Mouse (Mus musculus) midbrain, embryonic 15.5 days (tissue): ENCODE data around the gene Mrpl2. TPM values are rescaled to one million over a fixed set of nuclear protein-coding genes. Genes with fewer than 3 reads are reported as not detected.
A peak's percentile ranks its signal among the peaks of the same experiment; 100 is the strongest.

ENCODE experiments used
- ATAC-seq: fragments of 200-750 bp; cut with Nextera tagmentation; replicated peaks from 2 replicates; pipeline ENCODE4 v1.8.0; 2017; ENCODE audit warnings: moderate TSS enrichment
- H3K27ac ChIP-seq: fragments of 300-500 bp; sonication (generic); 2 replicates; pipeline ENCODE4 v1.5.1; 2015; ENCODE audit warnings: mild to moderate bottlenecking, inconsistent platforms
- H3K27me3 ChIP-seq: fragments of 300-500 bp; sonication (generic); replicated peaks from 2 replicates; pipeline ENCODE4 v1.6.1; 2015; ENCODE audit warnings: inconsistent platforms
- H3K36me3 ChIP-seq: fragments of 300-500 bp; sonication (generic); replicated peaks from 2 replicates; pipeline ENCODE4 v1.6.1; 2015; ENCODE audit warnings: inconsistent platforms
- H3K4me1 ChIP-seq: fragments of 300-500 bp; sonication (generic); 2 replicates; pipeline ENCODE4 v1.6.1; 2015; ENCODE audit warnings: inconsistent platforms
- H3K4me2 ChIP-seq: fragments of 300-500 bp; sonication (generic); 2 replicates; pipeline ENCODE4 v1.6.1; 2015; ENCODE audit warnings: inconsistent platforms, mild to moderate bottlenecking, moderate library complexity
- H3K4me3 ChIP-seq: fragments of 300-500 bp; sonication (generic); 2 replicates; pipeline ENCODE4 v1.5.1; 2015; ENCODE audit warnings: mild to moderate bottlenecking, inconsistent platforms
- H3K9ac ChIP-seq: fragments of 300-500 bp; sonication (generic); 2 replicates; pipeline ENCODE4 v1.6.1; 2015; ENCODE audit warnings: mild to moderate bottlenecking, inconsistent platforms
- H3K9me3 ChIP-seq: fragments of 300-500 bp; sonication (generic); 2 replicates; pipeline ENCODE4 v1.6.1; 2016; ENCODE audit warnings: inconsistent platforms
- WGBS: fragments of 180-500 bp; shearing (Covaris S2); methylation state at CpG from one replicate; pipeline ENCODE4 v1.1.7; 2015; ENCODE audit warnings: mixed read lengths; 5-methylcytosine and 5-hydroxymethylcytosine counted together
- polyA plus RNA-seq: library from polyadenylated mRNA; unstranded; fragments of >200 nt; fragmentation: Nextera tagmentation; extraction: Ambion mirVana; gene quantifications from 2 replicates; pipeline ENCODE4 v1.2.1, GENCODE M21; 2015

Mrpl2 gene
- 60.6 and 74.5 TPM in 2 replicates for polyA plus RNA-seq

- Histone ChIP-seq H3K36me3 (peaks cover 13% of the 10 kb centered on the region), H3K4me1 (peaks cover 36% of the 10 kb centered on the region), H3K27me3 (no peaks in the 10 kb centered on the region), H3K27ac (peak within 1 kb of the TSS; percentile 90), H3K4me2 (peak within 1 kb of the TSS; percentile 70), H3K4me3 (peak within 1 kb of the TSS; percentile 72), H3K9me3 (no peaks in the 10 kb centered on the region), H3K9ac (peak within 1 kb of the TSS; percentile 67)
- under 1% methylated on average over 53 of the region's 53 CpGs for WGBS
- peak; percentile 69 for ATAC-seq
Observed at GRCm38 (mm10) chr17:46645561-46646321, at the start of gene Mrpl2, which contains the start of gene Klc4. Gene Mrpl2 (plus strand): TSS chr17:46646229. Gene Klc4 (minus strand): TSS chr17:46646022.

- Histone ChIP-seq H3K4me1 (peaks cover 3% of the 10 kb centered on the region; the same call in 1 of the 2 replicates), H3K27me3 (no peaks in the 10 kb centered on the region), H3K4me2 (no peak overlapping the region), H3K27ac (no peak overlapping the region), H3K9me3 (no peaks in the 10 kb centered on the region), H3K4me3 (no peak overlapping the region), H3K9ac (no peak overlapping the region), H3K36me3 (0 out of 2 replicates have a peak, but pooled peaks cover 3% of the 10 kb centered on the region)
- ATAC-seq, result no peak
- 94% methylated on average over 11 of the region's 11 CpGs for WGBS
Observed at GRCm38 (mm10) chr17:46597956-46598355, 48.1 kb upstream of the Mrpl2 start.

DNA sequence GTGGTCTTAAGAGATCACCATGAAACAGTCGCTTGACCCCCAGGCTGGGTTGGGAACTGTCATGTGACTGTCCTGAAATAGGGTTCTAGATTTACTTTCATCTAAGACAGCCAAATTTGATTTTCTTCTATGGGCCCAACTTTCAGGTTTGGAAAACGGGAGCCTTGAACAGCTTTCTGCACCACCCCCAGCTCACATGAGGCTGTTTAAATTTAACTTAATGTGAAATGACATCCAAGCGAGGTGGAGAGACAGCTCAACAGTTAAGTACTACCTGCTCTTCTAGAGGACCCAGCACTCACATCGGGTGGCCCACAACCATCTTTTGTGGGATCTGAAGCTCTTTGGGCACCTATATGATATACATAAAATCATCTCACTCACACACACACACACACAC, 47.1 kb upstream of the Mrpl2 start:
- Histone ChIP-seq H3K27me3 (no peaks in the 10 kb centered on the region), H3K4me2 (no peak overlapping the region), H3K4me3 (no peak overlapping the region), H3K9ac (no peak overlapping the region), H3K9me3 (no peaks in the 10 kb centered on the region), H3K36me3 (0 out of 2 replicates have a peak, but pooled peaks cover 3% of the 10 kb centered on the region), H3K4me1 (peaks cover 3% of the 10 kb centered on the region; the same call in 1 of the 2 replicates), H3K27ac (no peak overlapping the region)
- 81% methylated on average over 4 of the region's 4 CpGs for WGBS
- ATAC-seq, result no peak

- WGBS, result 90% methylated on average over 2 of the region's 2 CpGs
- H3K4me2 ChIP-seq, result no peak overlapping the region
- H3K36me3 ChIP-seq, result 0 out of 2 replicates have a peak, but pooled peaks cover 3% of the 10 kb centered on the region
- no peak for ATAC-seq
- H3K9ac ChIP-seq, result no peak overlapping the region
- no peaks in the 10 kb centered on the region for H3K9me3 ChIP-seq
- H3K27ac ChIP-seq, result no peak overlapping the region
- H3K27me3 ChIP-seq, result no peaks in the 10 kb centered on the region
- no peak overlapping the region for H3K4me3 ChIP-seq
- peaks cover 12% of the 10 kb centered on the region for H3K4me1 ChIP-seq
Observed at GRCm38 (mm10) chr17:46600569-46600968, 45.5 kb upstream of the Mrpl2 start.

- H3K36me3 ChIP-seq, result no peaks in the 10 kb centered on the region
- no peak overlapping the region for H3K4me3 ChIP-seq
- no peak for ATAC-seq
- H3K4me2 ChIP-seq, result no peak overlapping the region
- no peak overlapping the region for H3K27ac ChIP-seq
- no peaks in the 10 kb centered on the region for H3K9me3 ChIP-seq
- WGBS, result 83% methylated on average over 9 of the region's 9 CpGs
- no peaks in the 10 kb centered on the region for H3K27me3 ChIP-seq
- no peak overlapping the region for H3K9ac ChIP-seq
- peaks cover 15% of the 10 kb centered on the region for H3K4me1 ChIP-seq
Observed at GRCm38 (mm10) chr17:46602212-46602611, 43.8 kb upstream of the Mrpl2 start.

DNA sequence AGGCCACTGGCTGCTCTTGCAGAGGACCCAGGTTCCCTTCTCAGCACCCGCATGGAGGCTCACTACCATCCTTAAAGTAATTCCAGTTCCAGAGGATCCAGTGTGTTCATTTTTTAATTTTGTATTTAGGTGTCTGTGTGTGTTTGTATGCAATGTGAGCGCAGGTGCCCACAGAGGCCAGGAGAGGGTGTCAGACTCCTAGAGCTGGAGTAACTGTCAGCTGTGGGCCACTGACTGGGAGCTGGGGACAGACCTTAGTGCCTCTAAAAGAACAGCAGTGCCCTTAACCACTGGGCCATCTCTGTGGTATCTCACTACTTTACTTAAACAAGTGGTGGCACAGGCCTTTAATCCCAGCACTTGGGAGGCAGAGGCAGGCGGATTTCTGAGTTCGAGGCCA, 42.8 kb upstream of the Mrpl2 start:
- WGBS, result 98% methylated on average over 4 of the region's 4 CpGs
- ATAC-seq, result no peak
- Histone ChIP-seq H3K4me2 (no peak overlapping the region), H3K36me3 (no peaks in the 10 kb centered on the region), H3K4me1 (peaks cover 15% of the 10 kb centered on the region), H3K4me3 (no peak overlapping the region), H3K27me3 (no peaks in the 10 kb centered on the region), H3K9ac (no peak overlapping the region), H3K27ac (no peak overlapping the region), H3K9me3 (no peaks in the 10 kb centered on the region)

DNA sequence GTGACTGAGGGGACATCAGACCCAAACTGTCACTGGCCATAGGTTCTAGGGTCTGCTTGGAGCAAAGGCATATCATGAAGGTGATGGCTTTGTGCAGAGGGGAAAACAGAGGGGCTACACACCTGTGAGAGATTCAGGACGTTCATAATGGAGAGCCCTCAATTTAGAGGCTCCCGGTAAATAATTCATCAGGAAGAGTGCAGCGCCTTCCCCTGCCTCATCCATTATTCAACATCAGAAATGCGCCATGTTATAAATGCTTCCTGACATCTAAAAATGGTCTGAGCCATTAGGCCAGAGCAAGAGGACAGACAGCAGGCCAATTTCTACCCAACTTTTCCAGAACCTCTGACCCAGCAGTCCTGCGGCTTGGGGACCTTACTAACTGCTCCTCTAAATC, 40.9 kb upstream of the Mrpl2 start:
- H3K4me3 ChIP-seq, result no peak overlapping the region
- H3K27ac ChIP-seq, result peak overlapping the region; percentile 56
- WGBS, result 34% methylated on average over 5 of the region's 5 CpGs
- H3K4me2 ChIP-seq, result no peak overlapping the region
- no peaks in the 10 kb centered on the region for H3K27me3 ChIP-seq
- no peaks in the 10 kb centered on the region for H3K36me3 ChIP-seq
- no peaks in the 10 kb centered on the region for H3K9me3 ChIP-seq
- ATAC-seq, result no peak
- H3K9ac ChIP-seq, result no peak overlapping the region
- peaks cover 18% of the 10 kb centered on the region for H3K4me1 ChIP-seq

DNA sequence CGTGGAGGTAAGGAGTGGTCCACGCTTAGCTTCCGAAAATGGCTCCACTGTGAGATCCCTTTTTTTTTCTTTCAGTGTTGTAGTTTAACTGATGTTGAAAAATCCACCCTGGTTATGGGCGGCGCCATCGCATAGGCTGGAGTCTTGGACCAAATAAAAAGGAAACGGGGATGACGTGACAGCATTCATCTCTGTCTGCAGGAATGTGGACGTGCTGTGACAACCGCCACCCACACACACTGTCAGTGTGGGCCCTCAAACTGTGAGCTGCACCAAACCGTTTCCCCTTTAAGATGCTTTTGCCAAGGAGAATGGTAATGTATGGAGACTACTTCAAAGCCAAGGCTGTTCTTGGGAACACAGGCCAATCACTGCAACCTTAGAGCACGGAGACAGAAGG, 40.0 kb upstream of the Mrpl2 start:
- Histone ChIP-seq H3K27me3 (no peaks in the 10 kb centered on the region), H3K4me3 (no peak overlapping the region), H3K4me1 (peaks cover 18% of the 10 kb centered on the region), H3K9ac (no peak overlapping the region), H3K36me3 (no peaks in the 10 kb centered on the region), H3K4me2 (no peak overlapping the region), H3K27ac (no peak overlapping the region), H3K9me3 (no peaks in the 10 kb centered on the region)
- no peak for ATAC-seq
- 75% methylated on average over 12 of the region's 12 CpGs for WGBS

DNA sequence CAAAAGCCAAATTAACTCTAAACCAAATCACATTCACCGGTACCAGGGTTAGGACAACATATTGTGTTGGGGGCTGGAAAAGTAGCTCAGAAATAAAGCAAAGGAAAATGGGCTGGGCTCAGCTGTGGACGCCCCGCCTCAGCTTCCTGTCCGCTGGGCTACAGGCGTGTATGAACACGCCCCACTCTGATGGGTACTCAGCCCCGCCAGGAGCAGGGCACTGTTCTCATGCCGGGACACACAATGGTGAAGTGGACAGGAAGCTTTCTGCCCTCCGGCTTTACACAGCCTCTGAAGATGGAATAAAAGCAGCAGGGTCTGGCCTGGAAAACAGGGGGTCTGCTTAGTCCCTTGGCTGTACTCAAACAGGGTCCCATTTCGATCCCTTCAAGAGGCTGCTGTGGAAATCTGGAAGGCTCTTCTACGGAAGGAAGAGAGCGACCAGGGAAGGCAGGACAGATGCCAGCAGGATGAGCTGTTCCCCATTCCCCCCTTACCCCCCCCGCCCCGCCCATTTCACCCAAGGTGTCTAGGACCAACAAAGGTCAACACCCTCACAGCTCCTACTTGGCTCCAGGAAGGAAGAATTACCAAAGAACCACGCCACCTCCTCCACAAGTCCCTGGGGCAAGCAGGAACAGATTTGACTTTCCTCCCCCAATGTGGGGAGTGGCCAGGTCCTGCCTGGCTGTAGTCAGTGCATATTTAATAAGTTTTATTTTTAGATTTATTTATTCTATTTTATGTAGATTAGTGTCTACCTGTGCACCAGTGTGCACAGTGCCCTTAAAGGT, 36.1 kb upstream of the Mrpl2 start:
- no peak overlapping the region for H3K27ac ChIP-seq
- whole genome bisulfite sequencing, result 69% methylated on average over 15 of the region's 15 CpGs
- ATAC-seq, result no peak

GRCm38 (mm10) chr17:46611316-46611715, 34.7 kb upstream of the Mrpl2 start:
- no peak overlapping the region for H3K9ac ChIP-seq
- H3K36me3 ChIP-seq, result no peaks in the 10 kb centered on the region
- H3K4me2 ChIP-seq, result no peak overlapping the region
- ATAC-seq, result no peak
- H3K9me3 ChIP-seq, result no peaks in the 10 kb centered on the region
- H3K4me1 ChIP-seq, result peaks cover 6% of the 10 kb centered on the region; the same call in 1 of the 2 replicates
- 93% methylated on average over 6 of the region's 6 CpGs for WGBS
- H3K4me3 ChIP-seq, result no peak overlapping the region
- H3K27ac ChIP-seq, result no peak overlapping the region
- no peaks in the 10 kb centered on the region for H3K27me3 ChIP-seq

More for the DNA sequence above, 36.1 kb upstream of the Mrpl2 start:
- H3K36me3 ChIP-seq, result no peaks in the 10 kb centered on the region
- peaks cover 15% of the 10 kb centered on the region for H3K4me1 ChIP-seq
- H3K4me2 ChIP-seq, result no peak overlapping the region
- H3K9me3 ChIP-seq, result no peaks in the 10 kb centered on the region
- no peaks in the 10 kb centered on the region for H3K27me3 ChIP-seq
- H3K9ac ChIP-seq, result no peak overlapping the region
- H3K4me3 ChIP-seq, result no peak overlapping the region

DNA sequence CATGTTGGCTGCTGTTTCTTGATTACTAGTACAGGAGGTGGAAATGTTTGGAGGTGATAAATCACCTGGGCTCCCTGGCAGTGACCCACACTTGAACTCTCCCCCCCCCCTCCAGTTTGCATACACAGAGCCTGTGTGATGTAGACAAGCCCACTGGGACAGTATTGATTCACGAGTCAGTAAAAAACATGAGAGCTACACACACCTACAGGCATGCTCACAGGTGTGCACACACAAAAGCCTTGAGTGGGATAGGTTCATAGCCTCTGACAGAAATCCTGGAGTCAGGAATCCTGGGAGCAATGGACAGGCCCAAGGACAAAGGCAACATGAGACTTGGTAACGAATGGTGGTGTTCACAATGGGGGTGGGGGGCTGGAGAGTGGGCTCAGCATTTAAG, 33.8 kb upstream of the Mrpl2 start:
- 62% methylated on average over 2 of the region's 2 CpGs for WGBS
- no peak overlapping the region for H3K4me2 ChIP-seq
- H3K27me3 ChIP-seq, result no peaks in the 10 kb centered on the region
- H3K36me3 ChIP-seq, result no peaks in the 10 kb centered on the region
- no peaks in the 10 kb centered on the region for H3K9me3 ChIP-seq
- H3K9ac ChIP-seq, result no peak overlapping the region
- H3K4me1 ChIP-seq, result peaks cover 6% of the 10 kb centered on the region; the same call in 1 of the 2 replicates
- ATAC-seq, result no peak
- H3K27ac ChIP-seq, result no peak overlapping the region
- no peak overlapping the region for H3K4me3 ChIP-seq

DNA sequence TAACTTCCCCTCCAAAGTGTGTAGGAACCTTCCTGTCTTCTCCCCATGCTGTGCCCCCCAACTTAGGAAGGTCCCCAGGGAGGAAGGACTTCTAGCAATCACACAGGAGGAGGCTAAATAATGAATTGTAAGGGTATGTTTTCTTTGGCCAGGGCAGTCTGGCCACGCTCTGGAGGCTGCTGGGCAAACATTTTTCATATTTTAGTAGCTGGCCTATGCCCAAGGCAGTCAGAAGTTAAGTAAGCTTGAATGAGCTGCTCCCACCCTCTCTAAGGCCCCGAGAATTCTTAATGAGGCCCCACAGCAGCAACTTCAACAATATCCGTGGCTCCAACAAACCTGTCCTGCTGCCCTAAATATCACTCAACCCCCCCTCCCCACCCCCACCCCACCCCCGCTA, 33.2 kb upstream of the Mrpl2 start:
- H3K36me3 ChIP-seq, result no peaks in the 10 kb centered on the region
- no peak overlapping the region for H3K27ac ChIP-seq
- 39% methylated on average over 4 of the region's 4 CpGs for WGBS
- no peak for ATAC-seq
- H3K4me2 ChIP-seq, result no peak overlapping the region
- H3K9me3 ChIP-seq, result no peaks in the 10 kb centered on the region
- no peak overlapping the region for H3K4me3 ChIP-seq
- H3K27me3 ChIP-seq, result no peaks in the 10 kb centered on the region
- H3K9ac ChIP-seq, result no peak overlapping the region
- H3K4me1 ChIP-seq, result peaks cover 8% of the 10 kb centered on the region; the same call in 1 of the 2 replicates
